Mouse (Mus musculus) frontal cortex, postnatal 14 days (tissue): ENCODE data around the gene Fxyd4.

ENCODE experiments used
- DNase-seq, 2 experiments: peaks; one replicate each; pipeline ENCODE4 v3.0.0; 2022; ENCODE audit warnings: low spot score in 2 of 2

The Fxyd4 gene

GRCm38 (mm10) chr6:117891369-117892160, 45.9 kb downstream of the Fxyd4 start:
- no peak for DNase-seq

- no peak for DNase-seq
Measured at GRCm38 (mm10) chr6:117890257-117890656, 47.2 kb downstream of the Fxyd4 start.

GRCm38 (mm10) chr6:117888642-117889096, 48.8 kb downstream of the Fxyd4 start:
- DNase-seq, result no peak

- no peak for DNase-seq
Measured at GRCm38 (mm10) chr6:117888032-117888431, 49.5 kb downstream of the Fxyd4 start.

GRCm38 (mm10) chr6:117885943-117886342, 51.5 kb downstream of the Fxyd4 start:
- no peak for DNase-seq
